Mouse (Mus musculus) heart, postnatal 0 days (tissue): Measurements from ENCODE around the gene Ppp1r16b. TPM values are rescaled to one million over a fixed set of nuclear protein-coding genes. Genes with fewer than 3 reads are reported as not detected.
A peak's percentile ranks its signal among the peaks of the same experiment; 100 is the strongest.

Experiments used
- ATAC-seq: fragments of 200-750 bp; cut with Nextera tagmentation; 2 replicates; pipeline ENCODE4 v1.8.0; 2017; ENCODE audit warnings: low read depth, moderate number of reproducible peaks, moderate library complexity; ENCODE audit not compliant: insufficient read depth
- DNase-seq: peaks from one replicate; pipeline ENCODE4 v3.0.0-alpha.2; 2016; ENCODE audit warnings: low spot score
- H3K27ac ChIP-seq: fragments of 300-500 bp; sonication (generic); 2 replicates; pipeline ENCODE4 v1.5.1; 2014; ENCODE audit warnings: low read depth, mild to moderate bottlenecking
- H3K27me3 ChIP-seq: fragments of 300-500 bp; sonication (generic); 2 replicates; pipeline ENCODE4 v1.6.1; 2014; ENCODE audit warnings: low read length, mixed read lengths; ENCODE audit not compliant: control insufficient read depth, insufficient read depth
- H3K36me3 ChIP-seq: fragments of 300-500 bp; sonication (generic); replicated peaks from 2 replicates; pipeline ENCODE4 v1.6.1; 2014; ENCODE audit warnings: low read length, mixed read lengths; ENCODE audit not compliant: control insufficient read depth, insufficient read depth
- H3K4me1 ChIP-seq: fragments of 300-500 bp; sonication (generic); 2 replicates; pipeline ENCODE4 v1.6.1; 2014; ENCODE audit warnings: antibody characterized with exemption; ENCODE audit not compliant: control insufficient read depth, insufficient read depth
- H3K4me2 ChIP-seq: fragments of 300-500 bp; sonication (generic); 2 replicates; pipeline ENCODE4 v1.6.1; 2014; ENCODE audit warnings: low read depth, mild to moderate bottlenecking, low read length, moderate library complexity
- H3K4me3 ChIP-seq: fragments of 300-500 bp; sonication (generic); 2 replicates; pipeline ENCODE4 v1.5.1; 2014; ENCODE audit warnings: low read depth, low read length
- H3K9ac ChIP-seq: fragments of 300-500 bp; sonication (generic); replicated peaks from 2 replicates; pipeline ENCODE4 v1.6.1; 2014; ENCODE audit warnings: low read depth, low read length, mixed read lengths
- H3K9me3 ChIP-seq: fragments of 300-500 bp; sonication (generic); replicated peaks from 2 replicates; pipeline ENCODE4 v1.6.1; 2016; ENCODE audit warnings: low read length; ENCODE audit not compliant: control insufficient read depth
- CTCF ChIP-seq: IDR thresholded peaks from 2 replicates; pipeline ENCODE4 v1.5.1; 2016; ENCODE audit warnings: antibody characterized with exemption, control low read depth, low read depth
- EP300 ChIP-seq: IDR thresholded peaks from 2 replicates; pipeline ENCODE4 v1.6.1; 2016; ENCODE audit warnings: antibody characterized with exemption, low read depth
- WGBS: fragments of 180-500 bp; shearing (Covaris S2); extraction: QIAGEN DNeasy Blood & Tissue Kit; methylation state at CpG from one replicate; pipeline ENCODE4 v1.1.7; 2014; 5-methylcytosine and 5-hydroxymethylcytosine counted together
- polyA plus RNA-seq: library from polyadenylated mRNA; unstranded; fragments of >200 nt; fragmentation: Nextera tagmentation; extraction: Ambion mirVana; gene quantifications from 2 replicates; pipeline ENCODE4 v1.2.1, GENCODE M21; 2015
- total RNA-seq: library from RNA; depleted of rRNA; stranded (reverse); fragments of >200 nt; gene quantifications from 2 replicates; pipeline ENCODE4 v1.2.3, GENCODE M21; 2014; ENCODE audit warnings: low replicate concordance

The Ppp1r16b gene
- total and polyA plus RNA-seq, 2 experiments from 2014 or later, result 3.7 to 5.1 TPM

DNA sequence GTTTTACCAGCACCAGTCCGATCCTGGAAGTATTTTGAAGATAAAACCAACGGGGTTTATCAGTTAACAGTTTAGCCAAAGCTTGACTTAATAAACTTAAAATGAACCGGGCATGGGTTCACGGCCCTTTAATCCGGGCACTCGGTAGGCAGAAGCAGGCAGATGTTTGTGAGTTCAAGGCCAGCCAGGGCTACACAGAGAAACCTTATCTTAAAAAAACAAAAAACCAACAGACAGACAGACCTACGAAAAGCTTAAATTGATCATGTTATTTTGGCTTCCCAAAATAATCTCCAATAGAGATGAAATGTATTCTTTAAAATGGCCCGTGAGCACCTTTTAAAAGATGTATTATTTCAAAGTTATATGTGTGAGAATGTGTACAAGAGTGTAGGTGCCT lies 39.5 kb upstream of the Ppp1r16b start:
- TF ChIP-seq CTCF (no peak), EP300 (no peak)
- H3K9me3 ChIP-seq, result no peaks in the 10 kb centered on the region
- no peak overlapping the region for H3K27ac ChIP-seq
- H3K4me3 ChIP-seq, result peak overlapping the region; percentile 95
- peaks cover 39% of the 10 kb centered on the region for H3K36me3 ChIP-seq
- H3K4me1 ChIP-seq, result peaks cover 4% of the 10 kb centered on the region; the same call in 1 of the 2 replicates
- H3K4me2 ChIP-seq, result peak overlapping the region; percentile 86
- ATAC-seq, result no peak
- H3K27me3 ChIP-seq, result peaks cover 2% of the 10 kb centered on the region; the same call in 1 of the 2 replicates
- DNase-seq, result no peak
- H3K9ac ChIP-seq, result peak overlapping the region; percentile 85
- WGBS, result 31% methylated on average over 8 of the region's 8 CpGs

- Histone ChIP-seq H3K27ac (no peak overlapping the region), H3K4me2 (no peak overlapping the region), H3K36me3 (peaks cover 68% of the 10 kb centered on the region), H3K9me3 (no peaks in the 10 kb centered on the region), H3K4me1 (peaks cover 4% of the 10 kb centered on the region; the same call in 1 of the 2 replicates), H3K27me3 (no peaks in the 10 kb centered on the region), H3K4me3 (no peak overlapping the region), H3K9ac (no peak overlapping the region)
- ATAC-seq, result no peak
- TF ChIP-seq CTCF, result peak; percentile 28; the same call in 1 of the 2 replicates
- no peak for TF ChIP-seq EP300
- DNase-seq, result no peak
- WGBS, result 71% methylated on average over 3 of the region's 3 CpGs
Measured at GRCm38 (mm10) chr2:158628858-158629257, 36.3 kb upstream of the Ppp1r16b start.

GRCm38 (mm10) chr2:158629414-158629813 lies 35.8 kb upstream of the Ppp1r16b start:
- peak; percentile 69 for TF ChIP-seq CTCF
- no peak for TF ChIP-seq EP300
- no peaks in the 10 kb centered on the region for H3K9me3 ChIP-seq
- ATAC-seq (no peak), DNase-seq (no peak)
- no peak overlapping the region for H3K9ac ChIP-seq
- no peak overlapping the region for H3K27ac ChIP-seq
- H3K27me3 ChIP-seq, result no peaks in the 10 kb centered on the region
- no peak overlapping the region for H3K4me3 ChIP-seq
- H3K4me2 ChIP-seq, result no peak overlapping the region
- peaks cover 70% of the 10 kb centered on the region for H3K36me3 ChIP-seq
- 57% methylated on average over 1 of the region's 1 CpGs for WGBS
- H3K4me1 ChIP-seq, result peaks cover 4% of the 10 kb centered on the region; the same call in 1 of the 2 replicates

GRCm38 (mm10) chr2:158631873-158632272 lies 33.3 kb upstream of the Ppp1r16b start:
- ATAC-seq (no peak), DNase-seq (no peak)
- H3K27ac ChIP-seq, result no peak overlapping the region
- no peak overlapping the region for H3K9ac ChIP-seq
- no peaks in the 10 kb centered on the region for H3K27me3 ChIP-seq
- H3K4me2 ChIP-seq, result no peak overlapping the region
- H3K4me3 ChIP-seq, result no peak overlapping the region
- WGBS, result 76% methylated on average over 5 of the region's 5 CpGs
- H3K9me3 ChIP-seq, result no peaks in the 10 kb centered on the region
- H3K36me3 ChIP-seq, result peaks cover 90% of the 10 kb centered on the region
- H3K4me1 ChIP-seq, result no peaks in the 10 kb centered on the region
- TF ChIP-seq CTCF, result no peak
- TF ChIP-seq EP300, result no peak

DNA sequence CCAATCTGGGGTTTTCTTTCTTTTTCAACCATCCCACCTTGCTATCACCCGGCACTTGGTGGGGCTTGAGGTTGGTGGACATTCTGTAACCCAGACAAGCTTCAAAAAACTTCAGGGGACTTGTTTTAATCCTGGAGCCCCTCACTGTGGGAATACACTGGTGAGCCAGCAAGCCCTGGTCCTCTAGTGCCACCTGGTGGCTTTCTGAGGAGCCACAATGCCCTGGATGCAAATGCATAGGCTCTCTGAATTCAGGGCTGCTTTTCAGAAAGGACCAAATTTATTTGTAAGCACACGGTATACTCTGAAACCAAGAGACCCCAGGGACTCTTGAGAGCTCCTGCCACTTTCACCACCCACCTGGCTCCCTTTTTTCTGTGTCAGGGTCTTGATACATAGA lies 23.3 kb upstream of the Ppp1r16b start:
- TF ChIP-seq CTCF (peak; percentile 92), EP300 (no peak)
- peak; percentile 52 for DNase-seq
- no peak; the same call in 1 of the 2 replicates for ATAC-seq
- no peaks in the 10 kb centered on the region for H3K27me3 ChIP-seq
- WGBS, result 13% methylated on average over 2 of the region's 2 CpGs
- H3K4me3 ChIP-seq, result no peak overlapping the region
- H3K9me3 ChIP-seq, result peaks cover 5% of the 10 kb centered on the region
- H3K4me2 ChIP-seq, result no peak overlapping the region
- H3K9ac ChIP-seq, result no peak overlapping the region
- peaks cover 39% of the 10 kb centered on the region for H3K36me3 ChIP-seq
- no peaks in the 10 kb centered on the region for H3K4me1 ChIP-seq
- no peak overlapping the region for H3K27ac ChIP-seq

- Histone ChIP-seq H3K4me3 (no peak overlapping the region), H3K4me1 (no peaks in the 10 kb centered on the region), H3K27me3 (no peaks in the 10 kb centered on the region), H3K27ac (no peak overlapping the region), H3K9me3 (peaks cover 5% of the 10 kb centered on the region), H3K9ac (no peak overlapping the region), H3K4me2 (no peak overlapping the region), H3K36me3 (peaks cover 31% of the 10 kb centered on the region)
- DNase-seq (no peak), ATAC-seq (no peak)
- WGBS, result 89% methylated on average over 2 of the region's 2 CpGs
- no peak for TF ChIP-seq CTCF
- TF ChIP-seq EP300, result no peak
Measured at GRCm38 (mm10) chr2:158642587-158642986, 22.6 kb upstream of the Ppp1r16b start.
